Mouse (Mus musculus): ENCODE measurements at regions not wholly inside any gene's neighbourhood (a gene's known extent, or its start where the extent isn't known, plus 50 kb on each side); places are given as distances from the start of the nearest gene placed in this dataset.
A peak's percentile ranks its signal among the peaks of the same experiment; 100 is the strongest.

GRCm38 (mm10) chr2:50702584-50703450 is 406.2 kb upstream of the Mmadhc start:
- DNase-seq (ENCODE audit: low read depth, low spot score): no peak

- no peak for DNase-seq (ENCODE audit: low read depth, low spot score)
Observed at GRCm38 (mm10) chr2:50698841-50699240, 402.2 kb upstream of the Mmadhc start.

GRCm38 (mm10) chr2:50696575-50696974 is 400.0 kb upstream of the Mmadhc start:
- no peak for DNase-seq (ENCODE audit: low read depth, low spot score)

GRCm38 (mm10) chr2:50694849-50695248 is 398.2 kb upstream of the Mmadhc start:
- DNase-seq (ENCODE audit: low read depth, low spot score): no peak

GRCm38 (mm10) chr2:50693784-50694350 is 397.3 kb upstream of the Mmadhc start:
- no peak for DNase-seq (ENCODE audit: low read depth, low spot score)

GRCm38 (mm10) chr2:50690120-50691103 is 393.8 kb upstream of the Mmadhc start:
- no peak for DNase-seq (ENCODE audit: low read depth, low spot score)

GRCm38 (mm10) chr2:50687672-50688151 is 391.1 kb upstream of the Mmadhc start:
- no peak for DNase-seq (ENCODE audit: low read depth, low spot score)

- DNase-seq (ENCODE audit: low read depth, low spot score): peak; percentile 32
Observed at GRCm38 (mm10) chr2:50687222-50687621, 390.6 kb upstream of the Mmadhc start.

GRCm38 (mm10) chr2:50677456-50677855 is 380.9 kb upstream of the Mmadhc start:
- DNase-seq (ENCODE audit: low read depth, low spot score): no peak

GRCm38 (mm10) chr2:50675736-50676550 is 379.3 kb upstream of the Mmadhc start:
- no peak for DNase-seq (ENCODE audit: low read depth, low spot score)

- DNase-seq (ENCODE audit: low read depth, low spot score): no peak
Observed at GRCm38 (mm10) chr2:50674856-50675175, 378.2 kb upstream of the Mmadhc start.

GRCm38 (mm10) chr2:50674151-50674855 is 377.7 kb upstream of the Mmadhc start:
- no peak for DNase-seq (ENCODE audit: low read depth, low spot score)

- no peak for DNase-seq (ENCODE audit: low read depth, low spot score)
Observed at GRCm38 (mm10) chr2:50669297-50669696, 372.7 kb upstream of the Mmadhc start.

- no peak for DNase-seq (ENCODE audit: low read depth, low spot score)
Observed at GRCm38 (mm10) chr2:50668789-50669188, 372.2 kb upstream of the Mmadhc start.

- no peak for DNase-seq (ENCODE audit: low read depth, low spot score)
Observed at GRCm38 (mm10) chr2:50667180-50667579, 370.6 kb upstream of the Mmadhc start.

GRCm38 (mm10) chr2:50662504-50662903 is 365.9 kb upstream of the Mmadhc start:
- no peak for DNase-seq (ENCODE audit: low read depth, low spot score)

- DNase-seq (ENCODE audit: low read depth, low spot score): no peak
Observed at GRCm38 (mm10) chr2:50660000-50660399, 363.4 kb upstream of the Mmadhc start.

- DNase-seq (ENCODE audit: low read depth, low spot score): no peak
Observed at GRCm38 (mm10) chr2:50657826-50658225, 361.2 kb upstream of the Mmadhc start.

GRCm38 (mm10) chr2:50656351-50656750 is 359.8 kb upstream of the Mmadhc start:
- DNase-seq (ENCODE audit: low read depth, low spot score): no peak

GRCm38 (mm10) chr2:50654953-50655324 is 358.3 kb upstream of the Mmadhc start:
- DNase-seq (ENCODE audit: low read depth, low spot score): no peak
